Mouse (Mus musculus) cerebellum, postnatal 36 days (tissue): ENCODE measurements at regions not wholly inside any gene's neighbourhood (a gene's known extent, or its start where the extent isn't known, plus 50 kb on each side); places are given as distances from the start of the nearest gene placed in this dataset.

Experiments used
- DNase-seq, 2 experiments: peaks; one replicate each; pipeline ENCODE4 v3.0.0; 2021 to 2022; ENCODE audit warnings: mixed read lengths in 2 of 2

DNA sequence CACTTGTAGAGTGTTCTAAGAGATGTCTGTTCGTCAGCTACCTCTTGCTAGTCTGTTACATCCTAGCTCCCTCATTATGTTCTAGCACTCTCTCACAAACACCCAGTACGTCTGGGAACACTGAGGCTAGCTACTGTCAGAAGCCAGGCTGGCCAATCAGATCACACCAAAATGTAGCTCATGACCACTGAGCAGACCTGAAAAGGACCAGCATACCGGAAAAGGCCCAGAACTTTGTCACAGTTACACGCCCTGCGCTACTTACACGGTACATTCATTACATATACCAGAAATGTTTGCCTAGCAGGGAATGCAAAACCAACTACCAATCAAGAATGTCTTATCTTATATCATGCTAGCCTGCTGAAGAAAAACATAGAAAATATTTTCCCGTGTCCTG is 216.5 kb upstream of the Foxq1 start:
- DNase-seq = no peak

DNA sequence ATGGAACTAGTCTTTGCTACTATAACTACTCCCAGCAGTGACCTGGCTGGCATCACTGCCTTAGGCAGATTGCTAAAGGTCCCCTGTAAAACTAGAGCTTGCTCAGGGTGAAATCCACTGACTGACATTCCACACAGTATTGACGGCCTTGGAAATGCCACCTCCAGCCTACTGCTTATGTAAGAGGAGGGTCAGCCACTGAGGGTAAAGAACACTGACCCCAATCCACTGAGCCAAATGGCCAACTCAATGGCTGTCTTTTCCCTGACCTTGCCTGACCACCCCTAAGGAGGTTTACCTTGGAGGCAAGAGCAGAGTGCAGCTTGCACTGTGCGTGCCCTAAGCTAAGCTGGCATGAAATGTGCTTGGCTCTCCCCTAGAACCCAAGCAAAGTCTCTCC is 216.0 kb upstream of the Foxq1 start:
- no peak for DNase-seq

DNA sequence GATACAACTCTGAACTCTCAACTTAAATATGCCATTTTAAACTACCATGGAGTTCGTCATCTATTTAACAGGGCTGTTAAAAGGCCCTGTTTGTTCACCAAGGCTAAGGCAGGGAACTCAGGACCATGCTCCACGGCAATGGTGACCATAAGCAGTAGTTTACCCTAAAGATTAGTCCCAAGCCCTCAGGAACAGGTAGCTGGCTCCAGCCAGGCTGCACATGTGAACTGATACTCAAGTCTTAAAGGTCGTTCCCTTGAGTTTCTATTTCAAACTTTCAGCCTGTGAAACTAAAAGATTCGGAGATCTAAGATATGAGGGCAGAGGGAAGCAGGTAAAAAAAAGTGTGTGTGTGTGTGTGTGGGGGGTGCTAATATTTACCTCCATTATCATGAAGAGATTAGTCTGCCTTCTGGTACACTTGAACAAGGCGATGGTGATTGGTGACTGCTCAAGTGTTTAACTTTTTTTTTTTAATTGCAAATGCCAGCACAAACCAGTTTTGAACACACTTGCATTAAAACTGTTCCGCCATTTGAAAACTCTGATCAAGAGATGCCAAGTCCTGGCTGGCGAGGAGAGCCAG is 215.5 kb upstream of the Foxq1 start:
- no peak for DNase-seq

DNA sequence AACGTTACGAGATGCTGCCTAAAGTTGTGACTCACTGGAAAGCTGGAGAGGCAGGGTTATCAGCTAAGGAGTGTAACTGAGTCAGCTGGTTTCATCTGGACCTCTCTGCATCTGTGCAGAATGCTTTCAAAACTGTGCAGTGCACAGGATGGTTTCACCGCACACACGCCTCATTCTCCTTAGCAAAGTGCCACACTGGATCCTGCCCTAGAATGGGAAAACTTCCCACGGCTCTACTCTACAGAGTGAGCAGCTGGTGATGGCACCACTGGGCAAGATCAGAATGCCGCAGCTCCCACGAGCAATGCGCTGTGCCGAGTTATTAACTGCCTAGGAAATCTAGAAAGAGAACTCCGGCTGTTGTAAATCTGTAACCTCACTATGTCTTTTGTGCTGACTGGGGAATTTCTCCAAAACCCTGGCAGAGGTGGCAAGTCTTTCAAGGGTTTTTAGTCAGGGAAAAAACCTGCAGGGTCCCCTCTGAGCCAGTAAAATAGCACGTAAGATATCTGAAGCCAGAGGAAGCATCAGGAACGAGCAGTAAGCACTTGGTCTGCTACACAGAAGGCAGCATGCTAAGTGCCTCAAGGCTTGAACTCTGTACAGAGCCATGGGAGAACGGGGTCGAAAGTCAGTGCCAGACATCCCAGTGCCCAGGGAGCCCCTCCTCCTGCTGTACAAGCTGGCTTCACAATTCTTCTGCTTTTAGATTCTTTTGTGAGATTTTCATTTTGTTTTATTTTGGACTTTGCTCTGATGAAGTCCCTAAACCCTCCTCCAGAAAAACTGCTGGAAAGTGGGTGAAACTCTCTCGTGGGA is 214.4 kb upstream of the Foxq1 start:
- DNase-seq = no peak

DNA sequence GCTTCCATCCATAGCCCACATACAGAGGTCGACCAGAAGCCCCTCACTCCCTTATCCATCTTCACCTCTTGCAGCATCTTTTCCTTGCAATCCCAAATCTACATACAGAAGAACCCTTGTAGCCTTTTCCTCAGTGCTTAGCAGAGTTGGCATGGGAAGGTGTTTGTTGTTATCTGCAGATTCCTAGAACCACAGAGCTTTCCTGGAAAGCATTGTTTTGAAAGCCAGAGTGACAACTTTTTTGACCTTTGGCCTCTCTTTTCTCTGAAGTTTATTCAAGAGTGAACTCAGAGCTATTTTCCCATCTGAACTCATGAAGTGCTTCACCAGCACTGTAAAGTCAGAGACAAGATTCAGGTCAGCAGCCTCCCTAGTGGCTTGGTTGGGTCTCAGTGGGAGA is 209.7 kb upstream of the Foxq1 start:
- DNase-seq = no peak

DNA sequence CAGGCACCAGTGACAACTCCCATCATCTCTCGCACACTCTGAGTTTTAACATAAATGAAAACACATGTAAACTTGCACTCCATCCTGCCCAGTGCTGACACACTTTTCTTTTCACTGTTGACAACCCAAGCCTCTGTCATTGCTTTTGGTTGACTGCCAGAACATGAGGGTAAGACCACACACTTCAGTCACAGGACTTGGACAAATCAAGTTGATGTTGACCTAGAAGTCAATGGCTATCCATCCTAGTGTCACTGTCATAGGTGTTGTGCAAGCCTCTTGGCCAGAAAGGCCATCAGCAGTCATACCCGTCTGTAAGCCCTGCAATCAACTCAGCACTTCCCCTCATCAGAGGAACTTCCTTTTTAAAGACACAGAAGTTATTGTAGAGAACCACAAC is 208.9 kb upstream of the Foxq1 start:
- no peak for DNase-seq

DNA sequence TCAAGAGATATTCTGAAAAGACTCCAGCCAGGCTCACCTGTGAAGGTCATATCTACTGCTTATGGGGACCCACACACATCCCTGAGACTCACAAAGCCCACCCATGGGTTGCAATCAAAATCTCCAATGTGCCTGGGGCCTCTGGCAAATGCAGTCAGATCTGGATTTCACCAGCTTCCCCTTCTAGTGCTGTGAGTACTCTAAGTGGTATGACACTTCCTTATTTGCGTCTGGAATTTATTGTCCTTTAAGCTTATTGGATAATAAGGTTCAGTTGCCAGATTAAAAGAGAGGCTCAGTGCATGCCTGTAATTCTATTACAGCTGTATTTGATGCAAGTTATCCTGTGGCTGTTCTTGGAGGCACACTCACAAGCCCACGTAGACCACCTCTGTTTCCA is 206.3 kb upstream of the Foxq1 start:
- no peak for DNase-seq

DNA sequence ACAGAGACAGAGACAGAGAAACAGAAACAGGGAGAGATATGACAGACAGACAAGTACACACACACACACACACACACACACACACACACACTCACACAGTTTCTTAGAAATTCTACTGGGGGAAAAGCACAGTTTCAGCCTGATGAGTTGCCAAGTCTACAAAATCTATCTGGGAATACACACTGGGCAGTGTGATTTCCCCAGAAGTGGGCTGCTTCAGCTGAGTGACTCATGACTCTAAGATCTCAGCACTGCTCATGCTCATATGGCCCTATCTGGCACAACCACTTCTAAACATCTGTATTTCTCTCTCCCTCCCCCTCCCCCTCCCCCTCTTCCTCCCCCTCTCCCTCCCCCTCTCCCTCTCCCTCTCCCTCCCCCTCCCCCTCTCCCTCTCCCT is 204.5 kb upstream of the Foxq1 start:
- DNase-seq = no peak

DNA sequence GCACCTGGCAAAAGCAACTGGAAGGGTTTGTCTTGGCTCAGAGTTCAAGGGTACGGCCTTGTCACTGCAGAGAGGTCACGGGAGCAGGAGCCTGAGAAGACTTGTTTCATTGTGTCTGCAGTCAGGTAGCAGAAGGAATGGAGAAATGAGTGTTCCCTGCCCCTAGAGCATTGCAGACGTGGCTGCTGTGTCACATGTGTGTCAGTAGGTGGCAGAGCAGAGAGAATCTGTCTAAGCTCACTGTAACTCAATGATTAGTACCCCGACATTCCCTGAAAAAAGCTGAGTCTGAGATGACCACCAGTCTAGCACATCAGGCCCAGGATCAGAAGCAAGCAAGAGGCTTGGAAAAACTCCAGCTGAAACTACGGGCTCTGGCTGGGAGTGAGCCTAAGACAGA is 203.1 kb upstream of the Foxq1 start:
- no peak for DNase-seq

DNA sequence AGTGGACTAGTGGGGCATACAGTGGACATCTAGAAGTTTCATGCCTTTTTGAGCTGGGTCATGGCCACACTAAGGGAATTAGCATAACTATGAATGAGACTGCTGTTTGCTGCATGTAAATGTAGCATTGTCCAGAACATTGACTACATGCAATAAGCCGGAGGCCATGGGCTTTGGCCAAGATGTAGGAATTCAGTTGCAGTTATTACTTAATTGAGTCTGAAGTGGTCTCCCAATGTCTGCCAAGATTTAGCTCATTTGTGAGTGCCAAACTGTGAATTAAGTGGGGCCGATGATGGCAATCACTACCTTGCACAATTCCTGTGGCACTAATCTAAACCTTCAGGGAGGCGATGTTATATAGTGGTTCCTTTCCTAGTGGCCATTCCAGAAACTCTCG is 196.6 kb upstream of the Foxq1 start:
- DNase-seq = no peak

DNA sequence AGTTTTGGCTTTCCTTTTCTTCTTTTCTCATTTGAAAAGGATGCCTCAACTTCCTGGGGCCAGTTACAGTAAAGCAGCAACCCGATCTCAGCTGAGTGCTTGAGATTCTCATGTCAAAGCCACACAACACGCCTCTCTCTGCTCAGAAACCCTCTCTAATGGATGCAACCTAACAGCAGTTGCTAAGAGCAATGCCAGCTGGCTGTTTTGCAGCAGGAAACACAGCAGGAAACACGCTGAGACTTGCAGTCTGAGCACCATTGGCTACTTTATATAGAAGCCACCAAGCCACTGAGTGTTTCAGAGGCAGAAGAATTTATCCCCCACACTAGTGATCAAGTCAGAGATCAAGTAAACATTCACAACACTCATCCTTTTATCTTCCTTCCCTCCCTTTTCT is 193.5 kb upstream of the Foxq1 start:
- no peak for DNase-seq

DNA sequence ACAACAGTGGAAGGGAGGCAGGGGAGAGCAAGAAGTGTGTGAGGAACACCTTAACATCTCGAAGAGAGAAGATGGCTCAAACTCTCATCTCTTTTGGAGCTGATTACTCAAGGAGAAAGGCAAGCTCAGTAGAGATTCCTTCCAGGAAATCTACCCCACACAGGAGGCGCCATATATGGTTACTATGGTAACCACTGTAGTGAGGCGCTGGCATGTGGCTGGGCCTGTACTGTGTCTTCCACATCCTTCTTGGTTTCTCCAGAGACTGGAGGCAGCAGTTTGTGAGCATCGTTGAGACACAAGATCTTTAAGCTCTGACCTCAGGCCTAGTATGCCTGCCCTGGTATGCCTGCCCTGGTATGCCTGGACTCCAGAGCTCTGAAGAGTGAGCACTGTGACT is 191.6 kb upstream of the Foxq1 start:
- no peak for DNase-seq

DNA sequence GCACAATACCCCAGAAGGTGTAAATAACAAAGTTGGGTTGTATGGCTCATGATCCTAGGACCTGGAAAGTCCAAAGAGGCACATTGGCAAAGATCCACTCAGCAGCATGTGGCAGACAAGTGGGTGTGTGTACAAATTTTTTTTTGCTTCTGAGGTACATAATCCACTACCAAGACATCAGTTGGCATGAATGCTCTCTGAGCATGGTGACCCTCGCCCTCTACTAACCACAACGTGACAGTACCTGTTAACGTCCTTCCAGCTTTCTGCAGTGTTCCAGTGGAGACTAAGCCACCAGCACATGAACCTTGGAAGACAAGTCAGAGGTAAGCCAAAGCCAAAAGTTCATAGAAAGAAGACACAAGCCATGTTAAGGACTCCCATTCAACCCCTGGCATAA is 188.7 kb upstream of the Foxq1 start:
- DNase-seq = no peak

DNA sequence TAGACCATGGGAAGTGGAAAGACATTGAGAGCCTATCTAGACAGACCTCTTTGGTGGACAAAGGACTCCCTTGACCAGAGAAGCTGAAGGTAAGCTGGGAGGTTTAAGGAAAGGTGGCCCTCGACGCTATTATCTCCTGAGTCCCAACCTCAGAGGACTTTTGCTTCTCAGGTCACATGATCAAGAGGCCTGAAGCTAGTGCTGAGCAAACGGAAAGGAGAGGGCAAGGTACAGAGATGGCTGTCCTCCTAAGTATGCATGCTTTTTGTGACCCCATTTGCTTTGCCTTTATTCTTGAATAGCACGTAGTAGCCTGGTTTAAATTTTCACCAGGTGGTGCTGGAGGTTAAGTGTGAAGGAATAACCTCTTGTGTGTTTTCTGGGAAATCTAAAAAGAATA is 186.8 kb upstream of the Foxq1 start:
- DNase-seq = no peak

DNA sequence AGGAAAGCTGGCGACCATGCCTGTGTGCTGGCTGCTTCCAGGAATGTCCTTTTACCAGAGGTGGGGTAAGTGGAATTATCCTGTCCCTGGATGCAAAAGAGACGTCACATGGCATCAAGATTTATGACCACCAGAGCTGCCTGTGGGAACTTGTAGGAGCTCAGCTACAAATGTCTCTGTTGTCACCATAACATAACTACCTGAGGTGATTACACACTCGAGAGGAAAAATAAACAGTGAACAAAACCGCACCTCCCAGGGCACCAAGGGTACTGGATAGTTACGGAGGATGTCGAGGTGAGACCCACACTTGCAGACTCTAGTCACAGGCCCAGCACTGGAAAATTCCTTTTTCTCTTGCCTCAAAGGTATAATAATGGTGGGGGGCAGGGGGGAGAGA is 185.1 kb upstream of the Foxq1 start:
- no peak for DNase-seq

DNA sequence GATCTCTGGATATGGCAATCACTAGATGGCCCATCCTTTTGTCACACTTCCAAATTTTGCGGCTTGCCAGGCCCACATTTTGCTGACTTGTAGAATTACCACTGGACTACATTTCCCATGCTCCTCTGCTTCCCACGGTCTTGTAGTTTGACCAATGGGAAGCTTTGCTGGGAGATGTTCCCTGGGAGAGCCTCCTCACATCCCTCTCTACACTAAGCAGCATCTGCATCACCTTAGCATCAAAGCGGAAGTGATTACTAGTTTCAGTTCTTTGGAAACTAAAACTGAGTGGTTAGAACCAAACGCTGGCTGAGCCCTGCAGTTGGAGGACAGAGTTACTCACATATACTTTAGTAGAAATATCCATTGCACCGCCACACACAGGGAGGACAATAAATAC is 181.9 kb upstream of the Foxq1 start:
- DNase-seq = no peak

DNA sequence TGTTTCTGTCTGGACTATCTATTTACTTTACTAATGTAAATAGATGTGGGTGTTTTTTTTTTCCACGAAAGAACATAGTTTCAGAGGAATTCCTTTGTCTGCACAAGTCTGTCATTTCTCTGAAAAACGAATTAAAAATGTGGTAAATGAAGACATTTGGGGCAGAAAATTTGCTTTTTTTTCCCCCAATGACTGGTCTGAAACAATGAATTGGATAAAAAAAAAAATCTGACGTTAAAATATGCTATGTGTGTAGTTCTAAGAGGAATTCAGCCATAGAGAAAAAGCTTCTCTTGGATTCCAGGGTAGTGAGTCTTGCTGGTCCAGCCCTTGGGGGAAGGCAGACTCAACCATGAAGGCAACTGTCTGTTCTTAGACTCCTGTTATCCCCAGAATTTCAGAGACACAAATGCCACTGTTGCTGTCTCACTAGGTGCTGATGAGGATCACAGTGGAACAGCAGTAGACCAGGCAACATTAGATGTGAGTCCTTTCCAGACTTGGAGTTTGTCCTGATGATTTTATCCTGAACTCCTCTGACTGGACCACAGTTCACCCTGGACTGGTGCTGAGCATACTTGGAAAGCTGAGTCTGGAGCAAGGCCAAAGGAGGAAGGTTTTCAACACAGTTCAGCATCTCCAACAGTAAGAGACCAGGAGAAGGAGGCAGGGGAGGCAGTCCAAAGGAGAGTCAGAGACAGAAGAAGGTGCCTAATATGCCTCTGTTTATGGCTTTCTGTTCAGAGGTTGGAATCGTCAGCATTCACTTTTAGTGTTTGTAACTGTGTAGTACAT is 162.3 kb upstream of the Foxq1 start:
- no peak for DNase-seq

DNA sequence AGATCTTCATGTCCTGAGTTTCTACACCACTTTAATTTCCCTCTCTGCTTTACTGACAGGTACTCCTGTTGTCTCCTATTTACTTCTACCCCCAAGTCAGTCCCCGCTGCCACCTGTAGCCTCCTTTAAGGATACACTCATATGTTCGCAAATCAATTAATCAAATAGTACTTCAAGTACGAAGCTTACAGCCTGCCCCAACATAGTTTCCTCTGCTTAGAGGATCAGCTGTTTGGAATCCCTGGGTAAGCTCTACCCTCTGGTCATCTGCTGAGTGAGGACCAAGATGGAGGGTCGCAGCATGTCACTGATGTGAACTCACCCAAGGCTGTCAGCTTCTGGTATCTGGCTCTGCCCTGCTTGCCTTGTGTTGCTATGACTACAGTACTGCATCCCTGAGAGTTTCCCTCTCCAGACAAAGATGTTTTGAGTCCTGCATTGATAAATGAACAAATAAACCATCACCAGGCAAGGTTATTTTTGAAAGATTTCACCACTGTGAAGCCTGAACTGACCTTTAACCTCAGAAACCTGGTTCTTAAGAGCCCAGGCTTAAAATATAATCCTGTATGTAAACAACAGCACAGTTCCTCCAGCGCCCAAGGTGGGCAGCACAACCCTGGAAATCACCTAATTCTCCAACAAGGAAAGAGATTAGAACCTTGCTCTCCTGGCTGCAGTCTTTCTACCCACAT is 159.6 kb upstream of the Foxq1 start:
- DNase-seq = no peak

DNA sequence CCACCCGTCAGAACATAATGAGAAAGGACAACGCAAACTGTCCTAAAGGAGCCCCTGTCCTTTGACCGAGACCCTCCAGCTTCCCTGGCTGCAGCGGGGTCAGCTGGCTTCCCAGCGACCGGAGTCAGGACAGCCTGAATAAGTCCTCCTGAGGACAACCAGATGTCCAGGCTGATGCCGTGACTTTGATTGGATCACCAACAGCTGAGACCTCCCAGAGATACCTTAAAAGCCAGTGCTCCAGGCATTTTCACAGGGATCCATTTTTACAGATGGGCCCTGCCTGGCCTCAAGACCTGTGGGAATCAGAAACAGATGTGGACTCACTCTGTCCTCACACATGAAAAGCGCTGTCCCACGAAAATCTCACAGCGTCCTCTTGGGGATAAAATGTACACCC is 158.7 kb upstream of the Foxq1 start:
- no peak for DNase-seq

DNA sequence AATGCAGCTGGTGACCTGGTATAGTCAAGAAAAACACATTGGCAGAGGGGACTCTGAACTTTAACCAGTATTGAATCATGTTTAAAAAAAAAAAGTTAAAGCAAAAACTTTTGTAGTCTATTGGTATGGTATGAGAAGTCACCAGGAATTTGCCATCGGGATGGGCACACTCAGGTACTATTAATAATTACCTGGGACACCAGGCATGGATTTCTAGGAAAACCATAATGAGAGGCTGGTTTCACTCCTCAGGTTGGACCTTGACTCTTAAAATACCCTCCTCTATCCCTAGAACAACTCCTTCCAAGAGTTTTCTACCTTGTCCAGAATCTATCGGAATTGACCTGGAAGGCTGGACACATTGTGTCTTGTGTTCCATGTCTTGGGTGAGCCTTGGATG is 155.5 kb upstream of the Foxq1 start:
- no peak for DNase-seq

DNA sequence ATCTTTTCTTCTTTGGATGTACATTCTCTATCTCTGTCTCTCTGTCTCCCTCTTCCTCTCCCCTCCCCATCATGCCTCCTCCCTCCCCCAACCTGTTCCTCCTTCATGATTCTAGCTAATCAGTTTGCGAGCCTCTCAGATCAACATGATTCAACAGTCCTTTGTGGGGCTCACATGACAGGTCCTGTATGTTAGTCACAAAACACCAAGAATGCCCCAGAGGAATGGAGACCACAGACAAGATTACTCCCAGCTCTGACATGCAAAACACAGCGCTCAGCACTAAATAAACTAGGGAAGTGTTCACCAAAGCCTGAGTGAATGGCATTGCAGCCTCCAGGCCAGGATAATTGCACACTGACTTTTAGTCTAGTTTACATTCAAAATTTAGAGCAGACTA is 150.6 kb upstream of the Foxq1 start:
- DNase-seq = no peak

DNA sequence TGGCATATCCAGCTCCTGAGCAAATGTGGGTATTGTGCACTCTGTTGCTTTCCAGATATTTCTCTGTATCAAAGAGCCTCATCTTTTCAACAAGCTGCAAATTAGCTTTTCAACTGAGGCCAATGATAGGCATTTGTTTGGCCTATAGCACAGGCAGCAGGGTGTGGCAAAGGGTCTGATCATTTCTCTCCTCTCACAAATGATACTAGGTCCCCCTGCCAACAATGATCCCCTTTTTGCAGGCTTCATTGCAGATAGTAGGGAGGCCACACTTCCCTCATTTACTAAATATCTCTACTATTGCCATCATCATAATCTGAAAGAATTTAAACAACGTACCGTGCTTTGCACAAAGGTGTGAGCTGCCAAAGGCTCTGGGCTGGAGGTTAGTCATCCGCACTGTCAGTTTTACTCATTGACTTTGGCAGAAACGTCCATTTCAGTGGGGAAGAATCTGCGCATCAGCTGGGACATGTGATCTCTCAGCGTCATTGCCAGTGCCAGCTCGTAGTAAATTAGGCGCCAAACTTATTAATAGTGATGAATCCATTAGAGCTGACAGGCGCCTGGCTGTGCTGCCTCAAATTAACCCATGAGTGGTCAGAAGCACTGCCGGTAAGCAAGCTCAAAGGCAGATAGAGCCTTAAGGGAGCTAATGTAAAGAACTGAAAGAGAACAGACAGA is 147.4 kb upstream of the Foxq1 start:
- no peak for DNase-seq

DNA sequence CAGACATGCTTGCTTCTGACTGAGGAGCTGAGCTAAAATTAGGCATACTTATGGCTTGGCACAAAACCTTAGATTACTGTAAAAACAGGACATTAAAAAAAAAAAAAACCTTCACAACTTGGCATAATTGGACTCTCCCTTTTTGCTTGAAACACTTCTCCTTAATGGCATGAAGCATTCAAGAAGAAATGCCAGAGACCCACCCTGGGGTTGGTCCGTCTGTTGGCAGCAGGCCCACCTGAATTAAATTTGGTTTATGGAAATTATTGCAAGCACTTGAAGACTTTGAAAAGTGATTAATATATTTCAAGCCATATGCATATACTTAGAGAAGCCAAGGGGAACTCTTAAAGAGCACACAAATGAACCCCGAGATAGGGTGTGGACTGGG is 146.8 kb upstream of the Foxq1 start:
- DNase-seq = no peak
